Mouse (Mus musculus): ENCODE data around the gene Cdkn2b. TPM values are rescaled to one million over a fixed set of nuclear protein-coding genes. Genes with fewer than 3 reads are reported as not detected.

The Cdkn2b gene
- polyA plus RNA-seq, 1 experiment from 2014 or later, result 1.2 TPM

- Histone ChIP-seq H3K4me1 (peaks cover 13% of the 10 kb centered on the region), H3K27me3 (replicated peaks; ENCODE audit: low read depth, poor library complexity, severe bottlenecking) (peaks cover 100% of the 10 kb centered on the region), H3K4me3 (no peak overlapping the region), H3K9me3 (no peaks in the 10 kb centered on the region), H3K36me3 (replicated peaks) (no peaks in the 10 kb centered on the region), H3K27ac (replicated peaks) (no peak overlapping the region)
- DNase-seq (ENCODE audit: low spot score), result no peak
- WGBS, result 10% methylated on average over 3 of the region's 3 CpGs
Measured at GRCm38 (mm10) chr4:89305691-89306090, 5.1 kb downstream of the Cdkn2b start.

- H3K4me3 ChIP-seq, result no peak overlapping the region; the same call in 1 of the 2 replicates
- H3K9me3 ChIP-seq, result no peaks in the 10 kb centered on the region
- no peaks in the 10 kb centered on the region for H3K36me3 ChIP-seq (replicated peaks)
- peaks cover 7% of the 10 kb centered on the region for H3K4me1 ChIP-seq
- DNase-seq (ENCODE audit: low spot score), result peak; percentile 69
- peaks cover 99% of the 10 kb centered on the region for H3K27me3 ChIP-seq (replicated peaks; ENCODE audit: low read depth, poor library complexity, severe bottlenecking)
- WGBS, result under 1% methylated on average over 14 of the region's 14 CpGs
- no peak overlapping the region for H3K27ac ChIP-seq (replicated peaks)
Measured at GRCm38 (mm10) chr4:89303281-89303995, 7.4 kb downstream of the Cdkn2b start.

- 0% methylated on average over 1 of the region's 1 CpGs for WGBS
- DNase-seq (ENCODE audit: low spot score), result no peak
- no peaks in the 10 kb centered on the region for H3K9me3 ChIP-seq
- H3K36me3 ChIP-seq (replicated peaks), result no peaks in the 10 kb centered on the region
- H3K27ac ChIP-seq (replicated peaks), result no peak overlapping the region
- H3K4me3 ChIP-seq, result no peak overlapping the region
- peaks cover 7% of the 10 kb centered on the region for H3K4me1 ChIP-seq
- peaks cover 99% of the 10 kb centered on the region for H3K27me3 ChIP-seq (replicated peaks; ENCODE audit: low read depth, poor library complexity, severe bottlenecking)
Measured at GRCm38 (mm10) chr4:89302129-89302528, 8.7 kb downstream of the Cdkn2b start.

DNA sequence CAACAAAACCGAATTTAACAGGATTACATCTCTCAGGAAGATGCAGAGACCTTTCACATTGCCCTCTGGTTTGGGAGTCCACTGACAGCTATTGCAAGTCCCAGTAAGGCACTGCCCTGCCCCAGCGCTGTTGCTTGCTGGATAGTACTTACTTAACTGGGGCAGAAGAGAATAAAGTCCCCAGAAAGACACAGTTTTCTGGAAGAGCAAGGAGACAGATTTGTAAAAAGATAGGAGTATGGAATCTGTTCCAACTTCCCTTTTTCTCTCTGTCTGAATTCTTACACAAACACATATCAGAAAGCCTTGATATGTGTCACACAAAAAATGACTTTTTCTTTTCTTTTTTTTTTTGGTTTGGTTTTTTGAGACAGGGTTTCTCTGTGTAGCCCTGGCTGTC lies 11.1 kb downstream of the Cdkn2b start:
- peaks cover 99% of the 10 kb centered on the region for H3K27me3 ChIP-seq (replicated peaks; ENCODE audit: low read depth, poor library complexity, severe bottlenecking)
- DNase-seq (ENCODE audit: low spot score), result no peak
- H3K36me3 ChIP-seq (replicated peaks), result no peaks in the 10 kb centered on the region
- WGBS, result under 1% methylated on average over 2 of the region's 2 CpGs
- H3K4me1 ChIP-seq, result peaks cover 16% of the 10 kb centered on the region
- no peak overlapping the region for H3K4me3 ChIP-seq
- H3K9me3 ChIP-seq, result no peaks in the 10 kb centered on the region
- H3K27ac ChIP-seq (replicated peaks), result no peak overlapping the region

DNA sequence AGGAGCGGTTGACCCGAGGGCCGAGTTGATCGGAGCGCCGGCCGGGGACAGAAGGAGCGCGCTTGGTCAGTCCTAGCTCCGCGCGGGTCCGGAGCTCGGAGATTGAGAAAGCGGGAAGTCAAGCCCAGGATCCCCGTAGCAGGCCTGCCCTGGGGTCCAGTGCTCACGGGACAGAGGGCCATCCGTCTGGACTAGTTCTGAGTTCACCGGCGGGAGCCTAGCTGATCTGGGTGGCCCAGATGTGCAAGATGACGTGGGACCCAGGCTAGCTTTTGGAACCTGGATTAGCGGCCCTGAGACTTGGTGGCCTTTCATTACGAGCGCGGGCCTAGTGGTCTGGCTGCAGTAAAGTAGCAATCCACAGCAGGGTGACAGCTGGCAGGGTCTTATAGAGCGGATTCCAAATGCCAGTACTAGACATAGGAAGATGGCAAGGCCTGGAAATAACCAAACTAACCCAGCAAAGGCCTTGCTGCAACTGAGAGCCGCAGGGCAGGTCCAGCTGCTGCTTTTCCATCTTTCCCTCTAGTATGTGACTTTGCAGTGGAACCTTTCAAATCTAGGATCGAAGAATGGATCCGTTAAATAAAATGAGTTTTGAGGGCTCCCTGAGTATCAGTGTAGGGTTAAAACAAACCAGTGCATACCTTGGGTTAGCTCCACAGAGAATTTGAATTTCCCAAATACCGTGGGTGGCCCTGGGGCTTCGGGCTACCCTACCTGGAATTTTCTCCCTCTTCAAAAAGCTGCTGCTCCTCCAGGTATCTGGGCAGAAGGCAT lies 15.2 kb downstream of the Cdkn2b start:
- H3K9me3 ChIP-seq, result no peaks in the 10 kb centered on the region
- peak overlapping the region; percentile 67 for H3K4me3 ChIP-seq
- H3K36me3 ChIP-seq (replicated peaks), result no peaks in the 10 kb centered on the region
- peaks cover 99% of the 10 kb centered on the region for H3K27me3 ChIP-seq (replicated peaks; ENCODE audit: low read depth, poor library complexity, severe bottlenecking)
- DNase-seq (ENCODE audit: low spot score), result peak; percentile 70
- 1% methylated on average over 31 of the region's 31 CpGs for WGBS
- no peak overlapping the region for H3K27ac ChIP-seq (replicated peaks)
- H3K4me1 ChIP-seq, result peaks cover 18% of the 10 kb centered on the region

GRCm38 (mm10) chr4:89294486-89295440 lies 16.1 kb downstream of the Cdkn2b start, which contains the start of gene Cdkn2a:
Cdkn2a (minus strand) TSS chr4:89294653.
- peaks cover 99% of the 10 kb centered on the region for H3K27me3 ChIP-seq (replicated peaks; ENCODE audit: low read depth, poor library complexity, severe bottlenecking)
- H3K4me1 ChIP-seq, result peaks cover 18% of the 10 kb centered on the region
- H3K36me3 ChIP-seq (replicated peaks), result no peaks in the 10 kb centered on the region
- H3K27ac ChIP-seq (replicated peaks), result no peak within 1 kb of the TSS
- WGBS, result under 1% methylated on average over 117 of the region's 117 CpGs
- no peaks in the 10 kb centered on the region for H3K9me3 ChIP-seq
- H3K4me3 ChIP-seq, result peak within 1 kb of the TSS; percentile 67
- DNase-seq (ENCODE audit: low spot score), result peak; percentile 78

DNA sequence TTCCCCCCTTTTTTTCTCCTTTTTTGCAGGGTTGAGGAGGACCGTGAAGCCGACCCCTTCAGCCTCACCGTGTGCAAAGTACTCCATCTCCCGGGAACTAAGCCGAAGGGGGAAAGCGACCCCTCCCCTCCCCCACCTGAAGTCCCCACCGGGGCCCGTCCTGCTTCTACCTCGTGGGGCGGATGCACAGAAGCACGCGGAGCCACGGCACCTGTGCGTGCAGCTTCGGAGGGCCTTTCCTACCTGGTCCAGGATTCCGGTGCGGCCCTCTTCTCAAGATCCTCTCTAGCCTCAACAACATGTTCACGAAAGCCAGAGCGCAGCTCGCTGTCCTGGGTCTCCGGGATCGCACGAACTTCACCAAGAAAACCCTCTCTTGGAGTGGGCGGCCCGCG lies 16.8 kb downstream of the Cdkn2b start:
- under 1% methylated on average over 26 of the region's 26 CpGs for WGBS
- Histone ChIP-seq H3K4me1 (peaks cover 18% of the 10 kb centered on the region), H3K36me3 (replicated peaks) (no peaks in the 10 kb centered on the region), H3K9me3 (no peaks in the 10 kb centered on the region), H3K4me3 (peak overlapping the region; percentile 67), H3K27me3 (replicated peaks; ENCODE audit: low read depth, poor library complexity, severe bottlenecking) (peaks cover 99% of the 10 kb centered on the region), H3K27ac (replicated peaks) (no peak overlapping the region)
- DNase-seq (ENCODE audit: low spot score), result no peak

DNA sequence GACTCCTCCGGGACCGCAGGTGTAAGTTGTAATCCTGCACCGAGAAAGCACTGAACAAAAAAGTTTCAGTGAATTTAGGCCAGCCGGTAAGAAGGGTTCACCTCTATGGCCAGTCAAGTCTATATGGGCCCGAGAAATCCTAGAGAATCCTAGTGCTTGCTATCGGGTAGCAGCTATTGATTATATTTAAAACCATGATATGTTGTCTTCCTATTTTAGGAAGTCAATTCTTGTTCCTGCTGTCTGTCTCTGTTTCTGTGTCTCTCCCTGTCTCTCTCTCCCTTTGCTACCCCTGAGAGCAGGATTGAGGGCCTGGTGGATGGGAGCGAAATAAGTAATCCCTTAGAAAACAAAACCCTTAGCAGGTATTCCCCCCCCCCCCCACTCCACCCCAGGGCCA lies 17.3 kb downstream of the Cdkn2b start:
- Histone ChIP-seq H3K27ac (replicated peaks) (no peak overlapping the region), H3K9me3 (no peaks in the 10 kb centered on the region), H3K4me3 (no peak overlapping the region), H3K36me3 (replicated peaks) (no peaks in the 10 kb centered on the region), H3K27me3 (replicated peaks; ENCODE audit: low read depth, poor library complexity, severe bottlenecking) (peaks cover 100% of the 10 kb centered on the region), H3K4me1 (peaks cover 18% of the 10 kb centered on the region)
- DNase-seq (ENCODE audit: low spot score), result no peak
- 1% methylated on average over 7 of the region's 7 CpGs for WGBS

DNA sequence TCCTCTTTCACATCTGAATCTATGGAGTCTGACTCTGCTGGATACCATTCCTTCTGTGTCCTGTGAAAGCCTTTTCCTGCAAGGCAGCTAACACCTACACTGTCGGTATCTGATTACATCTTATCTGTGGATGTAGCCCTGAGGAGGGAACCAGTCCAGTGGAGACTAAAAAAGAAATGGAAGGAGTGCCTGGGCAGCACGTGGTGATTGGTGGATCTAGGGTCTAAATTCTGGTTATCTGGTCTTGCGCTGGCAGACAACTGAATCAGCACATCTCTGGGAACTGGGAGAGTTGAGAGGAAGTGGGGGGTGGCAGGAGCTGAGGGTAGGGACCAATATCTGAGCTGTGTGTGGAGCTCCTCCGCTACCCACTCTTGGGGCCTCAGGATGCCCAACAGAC lies 21.8 kb downstream of the Cdkn2b start:
- Histone ChIP-seq H3K36me3 (replicated peaks) (no peaks in the 10 kb centered on the region), H3K27ac (replicated peaks) (no peak overlapping the region), H3K4me3 (no peak overlapping the region), H3K4me1 (peaks cover 1% of the 10 kb centered on the region), H3K27me3 (replicated peaks; ENCODE audit: low read depth, poor library complexity, severe bottlenecking) (peaks cover 98% of the 10 kb centered on the region), H3K9me3 (no peaks in the 10 kb centered on the region)
- WGBS, result under 1% methylated on average over 4 of the region's 4 CpGs
- no peak for DNase-seq (ENCODE audit: low spot score)

GRCm38 (mm10) chr4:89286566-89286965 lies 24.3 kb downstream of the Cdkn2b start:
- DNase-seq (ENCODE audit: low spot score), result no peak
- Histone ChIP-seq H3K4me1 (peaks cover 7% of the 10 kb centered on the region), H3K27ac (replicated peaks) (no peak overlapping the region), H3K27me3 (replicated peaks; ENCODE audit: low read depth, poor library complexity, severe bottlenecking) (peaks cover 98% of the 10 kb centered on the region), H3K9me3 (no peaks in the 10 kb centered on the region), H3K36me3 (replicated peaks) (no peaks in the 10 kb centered on the region), H3K4me3 (no peak overlapping the region)
- 2% methylated on average over 1 of the region's 1 CpGs for WGBS

DNA sequence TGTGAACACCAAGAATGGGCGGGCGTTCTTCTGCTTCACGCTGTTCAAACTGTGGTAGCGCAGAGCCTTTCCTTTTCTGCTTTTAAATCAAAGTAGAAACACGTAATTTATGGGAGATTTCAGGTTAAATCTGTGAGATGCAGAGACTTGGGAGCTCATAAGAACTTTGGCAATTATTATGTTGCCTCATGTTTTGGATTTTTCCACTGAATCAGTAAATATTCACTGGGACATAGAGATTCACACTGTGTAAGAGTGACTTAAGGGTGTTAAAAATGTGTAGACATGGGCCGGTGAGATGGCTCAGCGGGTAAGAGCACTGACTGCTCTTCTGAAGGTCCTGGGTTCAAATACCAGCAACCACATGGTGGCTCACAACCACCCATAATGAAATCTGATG lies 25.2 kb downstream of the Cdkn2b start:
- Histone ChIP-seq H3K9me3 (no peaks in the 10 kb centered on the region), H3K4me3 (no peak overlapping the region), H3K4me1 (peaks cover 7% of the 10 kb centered on the region), H3K27me3 (replicated peaks; ENCODE audit: low read depth, poor library complexity, severe bottlenecking) (peaks cover 98% of the 10 kb centered on the region), H3K36me3 (replicated peaks) (no peaks in the 10 kb centered on the region), H3K27ac (replicated peaks) (no peak overlapping the region)
- DNase-seq (ENCODE audit: low spot score), result no peak
- WGBS, result 29% methylated on average over 7 of the region's 7 CpGs

DNA sequence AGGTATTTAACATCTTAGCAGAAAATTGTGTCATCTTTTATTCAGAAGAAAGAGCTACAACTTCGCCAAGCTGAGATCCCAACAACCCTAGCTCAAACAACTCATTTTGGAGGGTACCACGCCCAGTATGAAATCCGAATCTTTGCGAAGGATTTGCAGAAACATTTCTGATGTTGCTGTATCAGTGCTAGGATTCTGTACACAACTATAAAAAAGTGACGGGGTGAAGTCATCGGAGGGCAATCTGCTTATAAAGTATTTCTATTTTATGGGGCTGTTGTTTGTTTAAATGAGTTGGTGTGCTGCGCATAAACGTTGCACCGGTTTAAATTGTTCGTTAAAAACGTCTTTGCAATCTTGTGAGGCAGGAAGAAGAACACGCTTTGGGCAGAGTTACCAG lies 28.2 kb downstream of the Cdkn2b start:
- peaks cover 7% of the 10 kb centered on the region for H3K4me1 ChIP-seq
- no peaks in the 10 kb centered on the region for H3K9me3 ChIP-seq
- H3K36me3 ChIP-seq (replicated peaks), result no peaks in the 10 kb centered on the region
- WGBS, result 1% methylated on average over 12 of the region's 12 CpGs
- no peak overlapping the region for H3K27ac ChIP-seq (replicated peaks)
- no peak overlapping the region for H3K4me3 ChIP-seq
- peaks cover 98% of the 10 kb centered on the region for H3K27me3 ChIP-seq (replicated peaks; ENCODE audit: low read depth, poor library complexity, severe bottlenecking)
- no peak for DNase-seq (ENCODE audit: low spot score)
